Comparison of ENCODE assay signal across 26 mouse cellular contexts in genomic region chr10:98611707-98612360, GRCm38 (mm10).
DNase-seq lines count a peak whose midpoint lies in the region; ATAC-seq and TF ChIP-seq lines count a peak whose summit lies in the region.
"Had no signal": no experiment of that assay in that cellular context is flagged by ENCODE, and none has a peak within 500 bp of the region (broad histone marks: within the 10 kb centered on the region; RNA-seq: fewer than 3 reads in every experiment).

No protein-coding gene starts in this region.

- 88% methylated on average over 4 of the region's 4 CpGs for WGBS in forebrain, embryonic 11.5 days
- WGBS in forebrain, embryonic 12.5 days = 93% methylated on average over 4 of the region's 4 CpGs
- 80% methylated on average over 4 of the region's 4 CpGs for WGBS in liver, adult 2 months
- 82% methylated on average over 4 of the region's 4 CpGs for WGBS in liver, postnatal 0 days (ENCODE audit: insufficient replicate concordance)

- H3K4me3 ChIP-seq in forebrain, embryonic 11.5 days (ENCODE audit: low read depth, low read length) = no peak overlapping the region
- H3K4me3 ChIP-seq in forebrain, embryonic 12.5 days (replicated peaks) = no peak overlapping the region
- no peak overlapping the region for H3K4me3 ChIP-seq in liver, adult 2 months (ENCODE audit: insufficient read depth, low read depth, low read length)
- H3K4me3 ChIP-seq in liver, postnatal 0 days (ENCODE audit: low read depth, low read length) = no peak overlapping the region
- H3K4me3 ChIP-seq: embryonic facial prominence, embryonic 12.5 days; embryonic facial prominence, embryonic 15.5 days; forebrain, embryonic 13.5 days; heart, adult 2 months; heart, embryonic 10.5 days; heart, embryonic 13.5 days; hindbrain, embryonic 10.5 days had no signal

- 0 out of 2 replicates have a peak, but pooled peaks have one; percentile 2 for ATAC-seq in forebrain, embryonic 11.5 days (replicated peaks; ENCODE audit: low FRiP score)
- no peak for ATAC-seq in forebrain, embryonic 12.5 days (ENCODE audit: low FRiP score)
- ATAC-seq in liver, postnatal 0 days = no peak
- ATAC-seq: forebrain, embryonic 13.5 days; forebrain, embryonic 16.5 days; hindbrain, postnatal 0 days; inflammation-experienced regulatory T-cells, adult 6 months; intestine, embryonic 16.5 days had no signal

- H3K79me2 ChIP-seq in liver, adult 2 months (ENCODE audit: control insufficient read depth, insufficient read depth, low read length) = no peaks in the 10 kb centered on the region

- intact Hi-C loops in heart, postnatal 14 days (cut with DNase I) = no loop called here

- no peak for TF ChIP-seq CTCF in liver, adult 2 months (IDR thresholded peaks at IDR 0.05; ENCODE audit: low read depth, low read length)
- TF ChIP-seq CTCF in liver, postnatal 0 days (IDR thresholded peaks at IDR 0.05; ENCODE audit: low read depth) = no peak

- H3K4me1 ChIP-seq in forebrain, embryonic 11.5 days (replicated peaks; ENCODE audit: control insufficient read depth, insufficient read depth, low read length) = no peaks in the 10 kb centered on the region
- no peaks in the 10 kb centered on the region for H3K4me1 ChIP-seq in forebrain, embryonic 12.5 days
- no peaks in the 10 kb centered on the region for H3K4me1 ChIP-seq in liver, adult 2 months (ENCODE audit: control insufficient read depth, insufficient read depth, low read length)
- H3K4me1 ChIP-seq in liver, postnatal 0 days (ENCODE audit: insufficient read depth) = no peaks in the 10 kb centered on the region
- H3K4me1 ChIP-seq: embryonic facial prominence, embryonic 12.5 days; embryonic facial prominence, embryonic 15.5 days; forebrain, embryonic 13.5 days; hindbrain, embryonic 10.5 days had no signal

- H3K36me3 ChIP-seq in forebrain, embryonic 11.5 days (ENCODE audit: control insufficient read depth, insufficient read depth, low read length) = no peaks in the 10 kb centered on the region
- H3K36me3 ChIP-seq in forebrain, embryonic 12.5 days (replicated peaks) = no peaks in the 10 kb centered on the region
- H3K36me3 ChIP-seq in liver, adult 2 months (ENCODE audit: control insufficient read depth, insufficient read depth, low read length) = no peaks in the 10 kb centered on the region
- H3K36me3 ChIP-seq in liver, postnatal 0 days (replicated peaks; ENCODE audit: insufficient read depth, low read length) = no peaks in the 10 kb centered on the region
- H3K36me3 ChIP-seq: embryonic facial prominence, embryonic 12.5 days; embryonic facial prominence, embryonic 15.5 days; heart, embryonic 10.5 days; heart, embryonic 13.5 days; hindbrain, embryonic 10.5 days had no signal

- no peaks in the 10 kb centered on the region for H3K27me3 ChIP-seq in forebrain, embryonic 11.5 days (ENCODE audit: control insufficient read depth, insufficient read depth, low read length)
- H3K27me3 ChIP-seq in forebrain, embryonic 12.5 days = 0 out of 2 replicates have a peak, but pooled peaks cover 4% of the 10 kb centered on the region
- H3K27me3 ChIP-seq in liver, adult 2 months (ENCODE audit: control insufficient read depth, insufficient read depth, low read length) = no peaks in the 10 kb centered on the region
- H3K27me3 ChIP-seq in liver, postnatal 0 days (ENCODE audit: insufficient read depth, low read length) = no peaks in the 10 kb centered on the region
- H3K27me3 ChIP-seq: embryonic facial prominence, embryonic 12.5 days; embryonic facial prominence, embryonic 15.5 days; forebrain, embryonic 13.5 days; heart, embryonic 13.5 days had no signal

- no peaks in the 10 kb centered on the region for H3K9me3 ChIP-seq in forebrain, embryonic 11.5 days (ENCODE audit: control insufficient read depth, low read length)
- no peaks in the 10 kb centered on the region for H3K9me3 ChIP-seq in forebrain, embryonic 12.5 days
- H3K9me3 ChIP-seq in liver, postnatal 0 days (ENCODE audit: low read length) = no peaks in the 10 kb centered on the region
- H3K9me3 ChIP-seq: embryonic facial prominence, embryonic 12.5 days; embryonic facial prominence, embryonic 15.5 days; forebrain, embryonic 13.5 days; heart, embryonic 10.5 days; heart, embryonic 13.5 days; hindbrain, embryonic 10.5 days had no signal

- no peak overlapping the region for H3K9ac ChIP-seq in forebrain, embryonic 11.5 days (ENCODE audit: low read length)
- no peak overlapping the region for H3K9ac ChIP-seq in forebrain, embryonic 12.5 days
- no peak overlapping the region for H3K9ac ChIP-seq in liver, adult 2 months (ENCODE audit: low read depth, low read length)
- no peak overlapping the region for H3K9ac ChIP-seq in liver, postnatal 0 days (replicated peaks)
- H3K9ac ChIP-seq: embryonic facial prominence, embryonic 12.5 days; embryonic facial prominence, embryonic 15.5 days; forebrain, embryonic 13.5 days; heart, embryonic 13.5 days; hindbrain, embryonic 14.5 days had no signal

- H3K4me2 ChIP-seq in forebrain, embryonic 11.5 days (ENCODE audit: low read depth, low read length, severe bottlenecking) = no peak overlapping the region
- H3K4me2 ChIP-seq in forebrain, embryonic 12.5 days = no peak overlapping the region
- H3K4me2 ChIP-seq in liver, postnatal 0 days (ENCODE audit: low read depth, low read length) = no peak overlapping the region
- H3K4me2 ChIP-seq: embryonic facial prominence, embryonic 12.5 days; embryonic facial prominence, embryonic 15.5 days; forebrain, embryonic 13.5 days; heart, embryonic 13.5 days; hindbrain, embryonic 14.5 days had no signal

- H3K27ac ChIP-seq in forebrain, embryonic 11.5 days (ENCODE audit: low read depth, low read length) = no peak overlapping the region
- no peak overlapping the region for H3K27ac ChIP-seq in forebrain, embryonic 12.5 days
- no peak overlapping the region for H3K27ac ChIP-seq in liver, adult 2 months (replicated peaks; ENCODE audit: insufficient read depth, low read depth, low read length)
- no peak overlapping the region for H3K27ac ChIP-seq in liver, postnatal 0 days (ENCODE audit: low read depth)
- H3K27ac ChIP-seq: embryonic facial prominence, embryonic 12.5 days; embryonic facial prominence, embryonic 15.5 days; forebrain, embryonic 13.5 days; heart, adult 2 months; heart, embryonic 10.5 days; heart, embryonic 13.5 days; hindbrain, embryonic 10.5 days; hindbrain, embryonic 14.5 days; hindbrain, postnatal 0 days had no signal

- no peak for TF ChIP-seq POLR2A in liver, adult 2 months (IDR thresholded peaks at IDR 0.05; ENCODE audit: extremely low read depth, insufficient read depth, low read length)

- no peak for TF ChIP-seq EP300 in liver, postnatal 0 days (IDR thresholded peaks at IDR 0.05; ENCODE audit: low read depth)

- DNase-seq in forebrain, embryonic 11.5 days (ENCODE audit: low spot score) = no peak
- peak; percentile 14 for DNase-seq in liver, adult 2 months (ENCODE audit: extremely low read depth, low read depth, low spot score)
- no peak for DNase-seq in liver, postnatal 0 days
- peak; percentile 65 for DNase-seq in A20 (ENCODE audit: low read depth, low spot score)
- no peak for DNase-seq in heart, postnatal 14 days
- DNase-seq: adrenal gland, adult 2 months; adrenal gland, postnatal 14 days; B cell, adult 2 months; cerebellum, adult 11 months; cerebellum, adult 2 months; cerebellum, adult 9-11 months; cerebellum, postnatal 25 days; gastrocnemius, postnatal 25 days; heart, adult 2 months had no signal

Comparison
In these comparisons a context has a peak if more than half of its experiments do, and no peak if none do; other contexts are left out.
1. DNase-seq: peak in liver, adult 2 months (single experiment) and A20 (single experiment); none in forebrain, embryonic 11.5 days (single experiment), liver, postnatal 0 days (single experiment) and heart, postnatal 14 days (0 of 2).